Mouse (Mus musculus) stomach, embryonic 14.5 days (tissue): ENCODE results near the gene Slc32a1. TPM values are rescaled to one million over a fixed set of nuclear protein-coding genes. Genes with fewer than 3 reads are reported as not detected.

Experiments used
- ATAC-seq: fragments of 200-750 bp; cut with Nextera tagmentation; 2 replicates; pipeline ENCODE4 v1.8.0; 2017; ENCODE audit warnings: low read depth, moderate TSS enrichment; ENCODE audit not compliant: insufficient number of reproducible peaks, insufficient read depth, low FRiP score
- H3K27ac ChIP-seq: fragments of 300-500 bp; sonication (generic); 2 replicates; pipeline ENCODE4 v1.5.1; 2014; ENCODE audit warnings: mild to moderate bottlenecking, low read length, moderate library complexity, mixed read lengths
- H3K27me3 ChIP-seq: fragments of 300-500 bp; sonication (generic); 2 replicates; pipeline ENCODE4 v1.6.1; 2014; ENCODE audit warnings: low read length, control low read depth, mixed read lengths; ENCODE audit not compliant: control insufficient read depth, insufficient read depth
- H3K36me3 ChIP-seq: fragments of 300-500 bp; sonication (generic); 2 replicates; pipeline ENCODE4 v1.6.1; 2014; ENCODE audit warnings: mild to moderate bottlenecking, control low read depth, low read length, moderate library complexity, mixed read lengths; ENCODE audit not compliant: control insufficient read depth, insufficient read depth
- H3K4me1 ChIP-seq: fragments of 300-500 bp; sonication (generic); 2 replicates; pipeline ENCODE4 v1.6.1; 2014; ENCODE audit warnings: low read length, control low read depth, mixed read lengths; ENCODE audit not compliant: control insufficient read depth, insufficient read depth
- H3K4me2 ChIP-seq: fragments of 300-500 bp; sonication (generic); replicated peaks from 2 replicates; pipeline ENCODE4 v1.6.1; 2014; ENCODE audit warnings: low read depth, low read length, control low read depth
- H3K4me3 ChIP-seq: fragments of 300-500 bp; sonication (generic); 2 replicates; pipeline ENCODE4 v1.5.1; 2014; ENCODE audit warnings: low read depth, low read length, control low read depth
- H3K9ac ChIP-seq: fragments of 300-500 bp; sonication (generic); replicated peaks from 2 replicates; pipeline ENCODE4 v1.6.1; 2014; ENCODE audit warnings: low read depth, mild to moderate bottlenecking, control low read depth, low read length, moderate library complexity, mixed read lengths
- H3K9me3 ChIP-seq: fragments of 300-500 bp; sonication (generic); 2 replicates; pipeline ENCODE4 v1.6.1; 2016; ENCODE audit warnings: low read depth, low read length, control low read depth; ENCODE audit not compliant: control insufficient read depth
- WGBS: fragments of 180-500 bp; shearing (Covaris S2); extraction: QIAGEN DNeasy Blood & Tissue Kit; methylation state at CpG from one replicate; pipeline ENCODE4 v1.1.7; 2014; 5-methylcytosine and 5-hydroxymethylcytosine counted together
- polyA plus RNA-seq: library from polyadenylated mRNA; unstranded; fragments of >200 nt; fragmentation: Nextera tagmentation; extraction: Ambion mirVana; gene quantifications from 2 replicates; pipeline ENCODE4 v1.2.1, GENCODE M21; 2014

The Slc32a1 gene
- polyA plus RNA-seq, result not detected in 2 replicates

DNA sequence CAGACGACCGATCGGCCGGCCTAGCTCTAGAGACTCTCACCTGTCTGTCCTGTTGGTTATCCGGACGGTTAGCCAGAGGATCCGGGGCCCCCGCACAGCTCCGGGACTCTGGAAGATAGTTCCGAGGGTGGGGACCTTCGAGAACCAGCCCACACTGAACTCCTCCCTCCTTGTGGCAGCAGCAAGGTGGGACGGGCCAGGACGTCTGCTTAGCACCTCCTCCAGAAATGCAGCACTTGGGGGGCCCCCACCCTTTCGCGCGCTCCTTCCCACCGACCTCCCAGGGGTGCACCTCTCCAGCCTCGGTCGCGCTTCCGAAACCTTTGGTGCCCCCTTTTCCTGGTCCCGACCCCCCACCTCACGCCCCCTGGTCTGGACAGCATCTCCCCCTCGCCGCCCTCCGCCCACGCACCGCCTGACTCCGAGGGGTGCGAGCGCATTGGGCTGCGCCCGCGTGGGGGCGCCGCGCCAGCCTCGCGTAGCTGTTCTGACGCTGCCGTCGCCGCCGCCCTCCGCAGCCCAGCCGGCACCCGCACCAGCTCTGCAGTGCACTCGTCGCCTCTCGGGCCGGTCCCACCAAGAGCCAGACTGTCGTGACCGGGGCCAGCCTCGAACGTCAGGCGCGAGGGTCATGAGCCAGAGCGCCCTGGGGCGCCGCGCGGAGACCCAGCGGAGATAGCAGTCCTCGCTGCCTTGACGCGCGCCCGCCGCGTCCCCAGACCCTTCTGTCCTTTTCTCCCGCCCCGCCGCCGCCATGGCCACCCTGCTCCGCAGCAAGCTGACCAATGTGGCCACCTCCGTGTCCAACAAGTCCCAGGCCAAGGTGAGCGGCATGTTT, at the start of gene Slc32a1:
TSS of gene Slc32a1 (plus strand) at position 280 of the 838 bp plus-strand sequence.
- Histone ChIP-seq H3K4me2 (0 out of 2 replicates have a peak within 1 kb of the TSS, but pooled peaks have one; percentile 6), H3K9ac (no peak within 1 kb of the TSS), H3K36me3 (no peaks in the 10 kb centered on the region), H3K9me3 (no peaks in the 10 kb centered on the region), H3K4me1 (peaks cover 10% of the 10 kb centered on the region; the same call in 1 of the 2 replicates), H3K27ac (no peak within 1 kb of the TSS), H3K27me3 (peaks cover 85% of the 10 kb centered on the region), H3K4me3 (peak within 1 kb of the TSS; percentile 2; the same call in 1 of the 2 replicates)
- WGBS, result under 1% methylated on average over 76 of the region's 77 CpGs
- no peak for ATAC-seq

DNA sequence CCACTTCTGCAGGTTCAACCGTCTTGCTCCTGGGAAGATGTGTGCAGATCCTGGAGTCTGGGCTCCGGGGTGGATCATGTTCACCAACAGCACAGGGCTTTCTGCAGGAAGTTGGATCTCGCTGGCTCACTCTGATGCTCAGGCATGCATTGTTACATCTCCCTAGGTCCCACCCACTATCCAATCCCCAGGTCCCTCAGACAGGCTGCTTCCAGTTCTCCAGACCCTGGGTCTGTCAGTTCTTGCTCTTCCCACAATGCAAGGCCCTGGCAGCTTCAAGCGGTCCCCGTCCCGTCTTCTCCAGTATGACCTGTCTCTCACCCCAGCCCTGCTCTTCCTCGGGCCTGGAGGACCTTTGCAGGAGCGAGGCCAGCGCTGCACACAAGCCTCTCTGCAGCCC, 49.8 kb upstream of the Slc32a1 start:
- Histone ChIP-seq H3K36me3 (no peaks in the 10 kb centered on the region), H3K4me3 (no peak overlapping the region), H3K9ac (no peak overlapping the region), H3K4me1 (no peaks in the 10 kb centered on the region), H3K4me2 (no peak overlapping the region), H3K9me3 (no peaks in the 10 kb centered on the region), H3K27me3 (no peaks in the 10 kb centered on the region), H3K27ac (no peak overlapping the region)
- ATAC-seq, result no peak
- 18% methylated on average over 9 of the region's 9 CpGs for WGBS

DNA sequence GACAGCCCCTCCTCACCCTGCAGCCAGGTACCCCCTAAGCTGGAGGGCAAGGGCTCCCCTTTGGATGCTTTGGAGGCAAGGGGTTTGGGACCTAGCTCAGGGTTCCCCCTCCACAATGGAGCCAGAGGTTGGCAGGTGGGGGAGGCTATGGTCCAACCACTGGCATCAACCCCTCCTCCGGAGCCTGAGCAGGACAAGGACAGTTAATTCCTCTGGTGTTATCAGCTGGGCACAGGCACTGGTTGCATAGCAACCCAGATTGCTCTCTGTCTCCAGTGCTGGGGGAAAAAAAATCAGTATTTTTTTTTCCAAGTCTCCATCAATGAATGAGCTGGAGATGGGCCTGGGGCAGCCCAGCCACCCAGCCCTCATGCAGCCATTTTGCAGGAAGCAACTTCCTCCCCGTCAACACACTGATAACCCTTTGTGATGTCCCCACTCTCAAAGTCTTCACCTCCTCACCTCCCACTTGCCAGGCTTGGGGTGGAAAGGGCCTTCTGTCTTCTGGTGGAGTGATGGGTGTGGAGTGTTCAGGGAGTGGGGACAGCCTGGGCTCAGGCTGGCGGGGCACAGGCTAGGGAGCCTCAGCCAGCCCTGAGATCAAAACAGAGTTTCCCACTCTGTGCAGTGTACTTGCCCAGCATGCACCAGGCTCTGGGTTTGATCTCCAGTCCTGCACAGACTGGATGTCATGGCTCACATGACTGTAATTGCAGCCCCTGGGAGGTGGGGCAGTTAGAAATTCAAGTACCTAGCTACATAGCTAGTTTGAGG, 49.0 kb upstream of the Slc32a1 start:
- no peaks in the 10 kb centered on the region for H3K27me3 ChIP-seq
- H3K4me1 ChIP-seq, result no peaks in the 10 kb centered on the region
- H3K9me3 ChIP-seq, result no peaks in the 10 kb centered on the region
- ATAC-seq, result no peak
- H3K36me3 ChIP-seq, result no peaks in the 10 kb centered on the region
- H3K4me3 ChIP-seq, result no peak overlapping the region
- WGBS, result 35% methylated on average over 3 of the region's 3 CpGs
- no peak overlapping the region for H3K4me2 ChIP-seq
- no peak overlapping the region for H3K27ac ChIP-seq
- no peak overlapping the region for H3K9ac ChIP-seq

DNA sequence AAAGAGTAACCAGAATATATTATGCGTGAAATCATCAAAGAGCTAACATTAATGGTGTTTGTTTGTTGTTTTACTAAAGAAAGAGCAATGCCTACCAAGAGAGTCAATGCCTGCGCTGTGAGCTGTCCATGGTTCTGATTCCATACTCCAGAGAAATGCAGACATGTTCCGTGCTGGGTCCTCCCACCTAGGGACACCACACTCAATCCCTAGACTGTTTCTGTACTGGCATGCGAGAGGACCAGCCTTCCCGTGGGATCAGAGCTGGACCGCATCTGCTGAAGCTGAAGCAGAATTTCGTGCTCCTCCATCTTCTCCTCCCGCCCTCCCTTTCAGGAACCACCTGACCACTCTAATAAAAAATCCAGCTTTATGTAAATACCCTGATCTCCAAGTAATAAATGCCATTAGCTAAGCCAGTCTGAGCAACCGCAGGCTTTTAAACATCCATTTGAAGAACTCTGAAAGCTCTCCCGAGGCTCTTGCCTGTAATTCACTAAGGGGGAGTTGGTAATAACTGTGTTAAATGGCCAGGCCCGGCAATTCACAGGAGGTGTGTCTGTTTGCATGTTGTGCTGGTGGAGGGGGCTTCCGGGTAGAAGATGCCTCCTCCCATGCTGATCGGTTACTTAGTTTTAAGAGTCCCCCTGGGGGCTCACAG, 40.0 kb upstream of the Slc32a1 start:
- H3K4me1 ChIP-seq, result no peaks in the 10 kb centered on the region
- H3K4me3 ChIP-seq, result no peak overlapping the region
- H3K9me3 ChIP-seq, result no peaks in the 10 kb centered on the region
- no peak overlapping the region for H3K9ac ChIP-seq
- H3K27me3 ChIP-seq, result no peaks in the 10 kb centered on the region
- no peak overlapping the region for H3K27ac ChIP-seq
- WGBS, result 31% methylated on average over 13 of the region's 13 CpGs
- no peak overlapping the region for H3K4me2 ChIP-seq
- H3K36me3 ChIP-seq, result no peaks in the 10 kb centered on the region
- no peak for ATAC-seq

DNA sequence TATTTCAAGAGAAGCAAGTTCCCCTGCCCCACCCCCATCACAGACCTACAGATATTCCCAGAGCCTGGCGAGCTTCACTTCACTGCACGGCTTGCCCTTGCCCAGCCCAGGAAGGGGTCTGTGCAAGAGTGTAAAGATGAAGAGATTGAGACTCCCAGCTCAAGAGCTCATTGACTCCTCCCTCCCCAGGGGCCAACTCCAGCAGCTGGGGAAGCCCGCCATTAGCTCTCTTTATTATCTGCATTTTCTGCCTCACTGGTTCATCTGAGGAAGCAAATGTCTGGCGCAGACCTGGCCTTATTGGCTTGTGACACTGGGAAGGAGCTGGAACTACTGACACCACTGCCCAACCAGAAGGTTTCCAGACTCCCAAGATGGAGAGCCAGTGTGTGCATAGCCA, 30.6 kb upstream of the Slc32a1 start:
- H3K27me3 ChIP-seq, result no peaks in the 10 kb centered on the region
- no peak overlapping the region for H3K9ac ChIP-seq
- no peaks in the 10 kb centered on the region for H3K36me3 ChIP-seq
- no peaks in the 10 kb centered on the region for H3K9me3 ChIP-seq
- H3K4me3 ChIP-seq, result no peak overlapping the region
- ATAC-seq, result no peak
- 85% methylated on average over 4 of the region's 4 CpGs for WGBS
- no peak overlapping the region for H3K27ac ChIP-seq
- H3K4me1 ChIP-seq, result no peaks in the 10 kb centered on the region
- no peak overlapping the region for H3K4me2 ChIP-seq

DNA sequence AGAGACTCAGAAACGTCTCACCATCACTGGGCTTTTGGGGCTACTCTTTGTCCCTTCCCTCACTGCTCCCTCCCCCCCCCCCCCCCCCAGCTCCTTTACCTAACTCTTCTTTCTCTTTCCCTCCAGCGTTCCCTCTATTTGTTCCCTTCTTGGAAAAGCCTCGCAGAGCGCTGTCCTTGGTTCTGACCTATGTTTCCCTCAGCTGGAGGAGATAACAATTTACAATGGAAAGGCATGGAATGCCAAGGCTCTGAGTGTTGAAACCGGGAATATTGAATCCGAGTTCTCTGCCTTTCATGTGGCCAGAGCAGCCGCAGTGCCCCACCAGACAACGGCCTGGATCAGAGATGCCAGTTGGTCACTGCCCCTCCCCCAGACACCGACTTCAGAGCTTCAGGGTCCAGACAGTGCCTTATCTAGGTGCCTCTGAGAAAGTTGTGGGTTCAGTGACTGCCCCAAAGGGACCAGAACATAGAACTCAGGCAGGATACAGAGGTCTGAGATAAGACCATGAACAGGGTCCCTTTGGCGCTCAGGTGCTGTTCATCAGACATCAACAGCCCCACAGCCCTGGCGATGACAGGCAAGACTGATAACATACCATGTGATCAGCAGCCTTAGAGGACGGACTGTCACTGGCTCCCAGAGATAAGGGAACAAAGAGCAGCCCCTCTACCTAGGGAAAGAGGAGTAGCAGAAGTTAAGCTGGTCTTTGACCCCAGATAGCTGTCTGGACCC, 25.8 kb upstream of the Slc32a1 start:
- Histone ChIP-seq H3K4me3 (no peak overlapping the region), H3K4me1 (no peaks in the 10 kb centered on the region), H3K9ac (no peak overlapping the region), H3K4me2 (no peak overlapping the region), H3K9me3 (no peaks in the 10 kb centered on the region), H3K27me3 (no peaks in the 10 kb centered on the region), H3K27ac (no peak overlapping the region), H3K36me3 (no peaks in the 10 kb centered on the region)
- ATAC-seq, result no peak
- WGBS, result 11% methylated on average over 12 of the region's 12 CpGs

DNA sequence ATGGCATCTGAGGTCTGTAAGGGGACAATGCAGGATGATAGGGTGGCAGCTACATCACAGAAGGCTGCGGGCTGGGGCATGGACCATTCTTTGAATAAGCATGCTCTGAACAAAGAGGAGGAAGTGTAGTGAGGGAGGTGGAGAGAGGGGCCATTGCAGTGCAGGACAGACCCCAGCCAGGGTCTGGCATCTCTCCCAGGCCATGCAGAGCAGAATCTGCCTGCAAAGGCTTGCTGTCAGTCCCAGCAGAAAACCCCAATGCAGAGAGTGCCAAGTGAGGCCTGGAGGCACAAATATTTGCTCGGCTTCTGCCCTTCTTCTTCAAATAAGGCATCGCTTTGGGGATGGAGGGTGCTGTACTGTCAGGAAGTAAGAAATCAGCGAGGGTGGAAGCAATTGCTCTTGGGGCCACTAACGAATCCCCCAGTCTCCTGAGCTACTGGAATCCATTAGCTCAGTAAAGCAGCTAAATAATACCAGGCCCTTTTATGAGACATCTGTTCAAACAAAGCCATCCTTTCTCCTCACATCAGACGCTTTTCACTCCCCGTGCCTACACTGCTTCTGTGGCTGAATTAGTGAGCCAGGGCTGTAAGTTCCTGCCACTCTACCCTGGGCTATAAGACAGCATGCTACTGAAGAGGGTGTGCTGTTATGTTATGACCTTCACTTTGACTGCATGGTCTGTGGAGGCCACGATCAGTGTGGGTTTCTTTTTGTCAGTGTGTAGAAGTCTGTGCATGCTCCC, 21.9 kb upstream of the Slc32a1 start:
- Histone ChIP-seq H3K27ac (no peak overlapping the region), H3K4me3 (no peak overlapping the region), H3K4me1 (no peaks in the 10 kb centered on the region), H3K9ac (no peak overlapping the region), H3K9me3 (no peaks in the 10 kb centered on the region), H3K36me3 (no peaks in the 10 kb centered on the region), H3K27me3 (no peaks in the 10 kb centered on the region), H3K4me2 (no peak overlapping the region)
- 48% methylated on average over 8 of the region's 8 CpGs for WGBS
- no peak for ATAC-seq
